Mouse (Mus musculus) small intestine, adult 2 months (tissue): ENCODE measurements around the gene Irgc1. TPM values are rescaled to one million over a fixed set of nuclear protein-coding genes. Genes with fewer than 3 reads are reported as not detected.
A peak's percentile ranks its signal among the peaks of the same experiment; 100 is the strongest.
"Not testable (repeated sequence)": the region's sequence is repeated elsewhere in the genome, so short reads cannot be mapped to it uniquely, and the experiment has no call there.

Experiments used
- H3K27ac ChIP-seq: fragments of 200-500 bp; 2 replicates; pipeline ENCODE4 v1.5.1; 2012; ENCODE audit warnings: low read depth, low read length, control low read depth, inconsistent platforms; ENCODE audit not compliant: insufficient read depth
- H3K27me3 ChIP-seq: fragments of 200-500 bp; 2 replicates; pipeline ENCODE4 v1.6.1; 2012; ENCODE audit warnings: mild to moderate bottlenecking, moderate library complexity, low read length, inconsistent platforms; ENCODE audit not compliant: control insufficient read depth, insufficient read depth
- H3K36me3 ChIP-seq: fragments of 200-500 bp; 2 replicates; pipeline ENCODE4 v1.6.1; 2012; ENCODE audit warnings: mild to moderate bottlenecking, low read length, control low read depth, inconsistent platforms; ENCODE audit not compliant: control insufficient read depth, insufficient read depth
- H3K4me1 ChIP-seq: fragments of 200-500 bp; 2 replicates; pipeline ENCODE4 v1.6.1; 2012; ENCODE audit warnings: low read length, inconsistent platforms, mixed read lengths; ENCODE audit not compliant: control insufficient read depth, insufficient read depth, insufficient read length
- H3K4me3 ChIP-seq: fragments of 200-500 bp; 2 replicates; pipeline ENCODE4 v1.5.1; 2012; ENCODE audit warnings: low read depth, mild to moderate bottlenecking, control low read depth, inconsistent platforms, low read length, moderate library complexity
- CTCF ChIP-seq: fragments of 200-500 bp; IDR thresholded peaks from 2 replicates; pipeline ENCODE4 v1.5.1; 2012; ENCODE audit warnings: low read depth, mild to moderate bottlenecking, control low read depth, inconsistent platforms, low read length, moderate library complexity, mixed read lengths; ENCODE audit not compliant: insufficient replicate concordance, insufficient read length; ENCODE audit errors: extremely low read depth
- POLR2A ChIP-seq: fragments of 200-500 bp; IDR thresholded peaks from 2 replicates; pipeline ENCODE4 v1.6.1; 2012; ENCODE audit warnings: low read depth, mild to moderate bottlenecking, control low read depth, inconsistent platforms, low read length, moderate library complexity
- WGBS: fragments of 180-500 bp; shearing (Covaris S2); methylation state at CpG from one replicate; pipeline ENCODE4 v1.1.7; 2018; 5-methylcytosine and 5-hydroxymethylcytosine counted together
- polyA plus RNA-seq: library from polyadenylated mRNA; depleted of rRNA; stranded (reverse); fragments of >200 nt; gene quantifications from 2 replicates; pipeline ENCODE4 v1.2.3, GENCODE M21; 2012

The Irgc1 gene
- polyA plus RNA-seq, 1 experiment, result 0.37 TPM

- WGBS, result 65% methylated on average over 3 of the region's 3 CpGs
- Histone ChIP-seq H3K36me3 (peaks cover 4% of the 10 kb centered on the region; the same call in 1 of the 2 replicates), H3K27ac (no peak overlapping the region), H3K4me1 (no peaks in the 10 kb centered on the region; the same call in 1 of the 2 replicates), H3K4me3 (no peak overlapping the region), H3K27me3 (no peaks in the 10 kb centered on the region)
- TF ChIP-seq POLR2A (no peak), CTCF (no peak)
Observed at GRCm38 (mm10) chr7:24413630-24414029, 38.5 kb downstream of the Irgc1 start.

GRCm38 (mm10) chr7:24410831-24411230 lies 41.3 kb downstream of the Irgc1 start:
- no peak for TF ChIP-seq POLR2A
- TF ChIP-seq CTCF, result no peak
- Histone ChIP-seq H3K27ac (no peak overlapping the region), H3K27me3 (no peaks in the 10 kb centered on the region), H3K4me3 (no peak overlapping the region), H3K36me3 (peaks cover 10% of the 10 kb centered on the region), H3K4me1 (peaks cover 2% of the 10 kb centered on the region)
- WGBS, result 45% methylated on average over 3 of the region's 3 CpGs

- Histone ChIP-seq H3K4me3 (no peak overlapping the region), H3K36me3 (peaks cover 17% of the 10 kb centered on the region), H3K4me1 (peaks cover 2% of the 10 kb centered on the region), H3K27me3 (no peaks in the 10 kb centered on the region), H3K27ac (no peak overlapping the region)
- TF ChIP-seq CTCF, result no peak
- no peak for TF ChIP-seq POLR2A
- WGBS, result 65% methylated on average over 6 of the region's 6 CpGs
Observed at GRCm38 (mm10) chr7:24410123-24410522, 42.0 kb downstream of the Irgc1 start.

- no peak overlapping the region for H3K27ac ChIP-seq
- TF ChIP-seq POLR2A, result no peak
- WGBS, result 89% methylated on average over 9 of the region's 9 CpGs
Observed at GRCm38 (mm10) chr7:24408186-24408585, 43.9 kb downstream of the Irgc1 start.

GRCm38 (mm10) chr7:24406528-24407344 lies 45.4 kb downstream of the Irgc1 start:
- Histone ChIP-seq H3K4me1 (peaks cover 2% of the 10 kb centered on the region; the same call in 1 of the 2 replicates), H3K27ac (no peak overlapping the region), H3K36me3 (peaks cover 22% of the 10 kb centered on the region), H3K27me3 (no peaks in the 10 kb centered on the region), H3K4me3 (no peak overlapping the region)
- WGBS, result 38% methylated on average over 5 of the region's 5 CpGs
- TF ChIP-seq POLR2A, result no peak
- TF ChIP-seq CTCF, result peak; percentile 81; the same call in 1 of the 2 replicates

More at GRCm38 (mm10) chr7:24408186-24408585, 43.9 kb downstream of the Irgc1 start:
- Histone ChIP-seq H3K27me3 (no peaks in the 10 kb centered on the region), H3K4me3 (no peak overlapping the region), H3K4me1 (peaks cover 2% of the 10 kb centered on the region), H3K36me3 (peaks cover 22% of the 10 kb centered on the region)

GRCm38 (mm10) chr7:24405649-24406048 lies 46.4 kb downstream of the Irgc1 start:
- H3K27me3 ChIP-seq, result no peaks in the 10 kb centered on the region
- 96% methylated on average over 13 of the region's 13 CpGs for WGBS
- peaks cover 22% of the 10 kb centered on the region for H3K36me3 ChIP-seq
- peaks cover 2% of the 10 kb centered on the region; the same call in 1 of the 2 replicates for H3K4me1 ChIP-seq
- TF ChIP-seq CTCF (no peak), POLR2A (no peak)
- no peak overlapping the region for H3K27ac ChIP-seq
- no peak overlapping the region for H3K4me3 ChIP-seq

- TF ChIP-seq CTCF, result peak; percentile 47; the same call in 1 of the 2 replicates
- TF ChIP-seq POLR2A, result no peak
- peaks cover 8% of the 10 kb centered on the region; the same call in 1 of the 2 replicates for H3K4me1 ChIP-seq
- no peak overlapping the region for H3K4me3 ChIP-seq
- 98% methylated on average over 9 of the region's 9 CpGs for WGBS
- no peaks in the 10 kb centered on the region for H3K27me3 ChIP-seq
- H3K36me3 ChIP-seq, result peaks cover 18% of the 10 kb centered on the region
- no peak overlapping the region for H3K27ac ChIP-seq
Observed at GRCm38 (mm10) chr7:24402851-24403250, 49.2 kb downstream of the Irgc1 start.

GRCm38 (mm10) chr7:24400489-24400888 lies 51.6 kb downstream of the Irgc1 start:
- not testable (repeated sequence) for H3K4me1 ChIP-seq, H3K36me3 ChIP-seq, H3K27ac ChIP-seq, H3K4me3 ChIP-seq, H3K27me3 ChIP-seq
- 82% methylated on average over 4 of the region's 4 CpGs for WGBS
